Mouse (Mus musculus) forebrain, embryonic 15.5 days (tissue): ENCODE results near the gene Gnai1. TPM values are rescaled to one million over a fixed set of nuclear protein-coding genes. Genes with fewer than 3 reads are reported as not detected.

Experiments
- ATAC-seq: fragments of 200-750 bp; cut with Nextera tagmentation; replicated peaks from 2 replicates; pipeline ENCODE4 v1.8.0; 2017; ENCODE audit warnings: mild to moderate bottlenecking, moderate TSS enrichment, moderate library complexity
- H3K27ac ChIP-seq: fragments of 300-500 bp; sonication (generic); replicated peaks from 2 replicates; pipeline ENCODE4 v1.5.1; 2015; ENCODE audit warnings: mild to moderate bottlenecking, inconsistent platforms
- H3K27me3 ChIP-seq: fragments of 300-500 bp; sonication (generic); 2 replicates; pipeline ENCODE4 v1.6.1; 2015; ENCODE audit warnings: inconsistent platforms
- H3K36me3 ChIP-seq: fragments of 300-500 bp; sonication (generic); 2 replicates; pipeline ENCODE4 v1.6.1; 2015; ENCODE audit warnings: mild to moderate bottlenecking, inconsistent platforms
- H3K4me1 ChIP-seq: fragments of 300-500 bp; sonication (generic); 2 replicates; pipeline ENCODE4 v1.6.1; 2015; ENCODE audit warnings: inconsistent platforms
- H3K4me2 ChIP-seq: fragments of 300-500 bp; sonication (generic); replicated peaks from 2 replicates; pipeline ENCODE4 v1.6.1; 2015; ENCODE audit warnings: mild to moderate bottlenecking, inconsistent platforms
- H3K4me3 ChIP-seq: fragments of 300-500 bp; sonication (generic); 2 replicates; pipeline ENCODE4 v1.5.1; 2015; ENCODE audit warnings: mild to moderate bottlenecking, inconsistent platforms
- H3K9ac ChIP-seq: fragments of 300-500 bp; sonication (generic); replicated peaks from 2 replicates; pipeline ENCODE4 v1.6.1; 2015; ENCODE audit warnings: mild to moderate bottlenecking, inconsistent platforms
- H3K9me3 ChIP-seq: fragments of 300-500 bp; sonication (generic); 2 replicates; pipeline ENCODE4 v1.6.1; 2016; ENCODE audit warnings: inconsistent platforms
- WGBS: fragments of 180-500 bp; shearing (Covaris S2); methylation state at CpG from one replicate; pipeline ENCODE4 v1.1.7; 2015; ENCODE audit warnings: mixed read lengths; 5-methylcytosine and 5-hydroxymethylcytosine counted together
- polyA plus RNA-seq: library from polyadenylated mRNA; unstranded; fragments of >200 nt; fragmentation: Nextera tagmentation; extraction: Ambion mirVana; gene quantifications from 2 replicates; pipeline ENCODE4 v1.2.1, GENCODE M21; 2015

Gnai1 gene
- polyA plus RNA-seq, 1 experiment from 2014 or later, result 64.4 TPM

- Histone ChIP-seq H3K4me3 (no peak overlapping the region), H3K36me3 (no peaks in the 10 kb centered on the region), H3K27ac (no peak overlapping the region), H3K4me1 (no peaks in the 10 kb centered on the region), H3K27me3 (no peaks in the 10 kb centered on the region), H3K9me3 (no peaks in the 10 kb centered on the region), H3K9ac (no peak overlapping the region), H3K4me2 (no peak overlapping the region)
- ATAC-seq, result no peak
- WGBS, result 88% methylated on average over 5 of the region's 5 CpGs
These were observed 27.9 kb downstream of the Gnai1 start for GRCm38 (mm10) chr5:18332256-18332655.

DNA sequence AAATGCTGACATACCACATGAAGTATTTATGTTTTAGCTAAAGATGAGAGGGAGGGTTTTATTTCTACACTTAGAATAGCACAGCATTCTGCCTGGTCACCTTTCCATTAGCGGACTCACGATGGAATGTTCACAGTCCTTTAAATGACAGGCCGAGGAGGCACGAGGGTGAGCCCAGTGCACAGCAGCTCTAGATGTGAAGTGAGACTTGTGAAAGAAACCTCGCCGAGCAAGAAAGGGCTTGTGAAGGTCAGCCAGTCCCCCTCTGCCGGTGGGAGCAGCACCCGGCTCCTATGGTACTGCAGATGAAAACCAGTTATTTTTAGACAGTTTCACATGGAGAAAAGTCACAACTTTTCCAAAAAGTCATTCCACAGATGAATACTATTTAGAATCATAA lies 29.4 kb downstream of the Gnai1 start:
- no peak for ATAC-seq
- Histone ChIP-seq H3K4me2 (no peak overlapping the region), H3K27ac (no peak overlapping the region), H3K9ac (no peak overlapping the region), H3K4me3 (no peak overlapping the region), H3K4me1 (0 out of 2 replicates have a peak, but pooled peaks cover 3% of the 10 kb centered on the region), H3K9me3 (no peaks in the 10 kb centered on the region), H3K27me3 (no peaks in the 10 kb centered on the region), H3K36me3 (no peaks in the 10 kb centered on the region)
- 62% methylated on average over 8 of the region's 8 CpGs for WGBS

DNA sequence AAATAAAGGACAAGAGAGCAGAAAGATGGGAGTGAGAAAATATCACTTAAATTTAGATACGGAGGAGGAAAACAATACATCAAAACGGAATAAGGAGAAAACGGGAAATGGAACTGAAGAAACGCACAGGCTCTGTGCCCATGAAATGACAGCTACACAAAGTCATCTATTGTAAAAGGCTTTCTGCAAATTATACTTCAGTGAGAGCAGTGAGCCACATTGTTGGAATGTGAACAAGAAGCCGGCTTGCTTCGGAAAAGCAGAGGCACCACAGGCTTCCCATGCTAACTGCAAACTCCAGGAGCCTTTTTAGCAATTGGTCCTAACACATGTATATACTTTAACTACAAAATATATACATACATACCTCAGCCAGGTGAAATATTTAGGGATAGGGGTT lies 34.0 kb downstream of the Gnai1 start:
- WGBS, result 52% methylated on average over 6 of the region's 6 CpGs
- H3K27me3 ChIP-seq, result no peaks in the 10 kb centered on the region
- H3K4me3 ChIP-seq, result no peak overlapping the region
- no peak overlapping the region for H3K27ac ChIP-seq
- H3K36me3 ChIP-seq, result no peaks in the 10 kb centered on the region
- ATAC-seq, result no peak
- H3K9ac ChIP-seq, result no peak overlapping the region
- H3K9me3 ChIP-seq, result no peaks in the 10 kb centered on the region
- 0 out of 2 replicates have a peak, but pooled peaks cover 5% of the 10 kb centered on the region for H3K4me1 ChIP-seq
- H3K4me2 ChIP-seq, result no peak overlapping the region

- WGBS, result 74% methylated on average over 9 of the region's 9 CpGs
- no peaks in the 10 kb centered on the region for H3K27me3 ChIP-seq
- ATAC-seq, result no peak
These were observed 36.6 kb downstream of the Gnai1 start for GRCm38 (mm10) chr5:18323534-18323933.

DNA sequence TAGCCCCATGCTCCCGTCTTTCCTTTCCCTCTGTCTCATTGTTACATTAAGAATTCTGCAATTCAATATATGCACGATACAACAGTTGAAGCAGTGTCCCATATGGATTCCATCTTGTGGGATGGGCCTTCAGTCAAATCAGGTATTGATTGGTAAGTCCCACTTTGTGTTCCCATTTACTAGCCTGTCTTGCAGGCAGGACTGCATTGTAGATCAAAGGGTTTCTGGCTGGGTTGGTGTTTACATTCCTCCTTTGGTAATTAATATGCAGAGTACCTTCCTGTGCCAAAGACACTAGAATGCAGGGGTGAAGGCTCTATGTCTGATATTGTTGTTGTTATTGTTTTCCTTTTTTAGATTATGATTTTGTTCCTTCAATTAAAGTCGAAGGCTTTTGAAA lies 38.5 kb downstream of the Gnai1 start:
- WGBS, result 67% methylated on average over 3 of the region's 3 CpGs
- Histone ChIP-seq H3K9me3 (no peaks in the 10 kb centered on the region), H3K27me3 (no peaks in the 10 kb centered on the region), H3K4me1 (0 out of 2 replicates have a peak, but pooled peaks cover 5% of the 10 kb centered on the region), H3K9ac (no peak overlapping the region), H3K27ac (no peak overlapping the region), H3K36me3 (no peaks in the 10 kb centered on the region), H3K4me2 (no peak overlapping the region), H3K4me3 (no peak overlapping the region)
- ATAC-seq, result no peak

More at GRCm38 (mm10) chr5:18323534-18323933, 36.6 kb downstream of the Gnai1 start:
- no peak overlapping the region for H3K4me2 ChIP-seq
- H3K9ac ChIP-seq, result no peak overlapping the region
- H3K27ac ChIP-seq, result no peak overlapping the region
- 0 out of 2 replicates have a peak, but pooled peaks cover 5% of the 10 kb centered on the region for H3K4me1 ChIP-seq
- H3K36me3 ChIP-seq, result no peaks in the 10 kb centered on the region
- no peaks in the 10 kb centered on the region for H3K9me3 ChIP-seq
- no peak overlapping the region for H3K4me3 ChIP-seq

DNA sequence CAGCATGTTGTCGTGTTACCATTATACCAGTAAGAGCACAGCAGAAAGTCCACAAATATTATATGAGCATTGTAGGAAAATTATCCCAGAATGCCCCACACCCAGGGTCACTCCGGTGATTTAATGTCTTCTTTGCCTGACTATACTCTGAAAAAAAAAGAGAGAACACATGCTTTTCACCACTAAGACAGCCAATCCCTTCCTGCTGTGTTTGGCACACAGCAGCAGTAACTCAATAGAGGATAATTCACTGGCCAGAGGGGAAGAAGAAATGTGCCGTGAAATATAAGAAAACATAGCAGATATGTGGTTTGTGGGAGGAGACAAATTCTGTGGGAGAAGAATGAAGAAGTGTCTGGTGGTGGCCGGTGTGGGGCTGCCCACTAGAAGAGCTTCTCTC lies 41.3 kb downstream of the Gnai1 start:
- whole genome bisulfite sequencing, result 78% methylated on average over 4 of the region's 4 CpGs
- 0 out of 2 replicates have a peak, but pooled peaks cover 2% of the 10 kb centered on the region for H3K4me1 ChIP-seq
- no peaks in the 10 kb centered on the region for H3K9me3 ChIP-seq
- H3K36me3 ChIP-seq, result no peaks in the 10 kb centered on the region
- no peak for ATAC-seq
- H3K27me3 ChIP-seq, result no peaks in the 10 kb centered on the region
- H3K4me3 ChIP-seq, result no peak overlapping the region
- H3K9ac ChIP-seq, result no peak overlapping the region
- no peak overlapping the region for H3K4me2 ChIP-seq
- H3K27ac ChIP-seq, result no peak overlapping the region

DNA sequence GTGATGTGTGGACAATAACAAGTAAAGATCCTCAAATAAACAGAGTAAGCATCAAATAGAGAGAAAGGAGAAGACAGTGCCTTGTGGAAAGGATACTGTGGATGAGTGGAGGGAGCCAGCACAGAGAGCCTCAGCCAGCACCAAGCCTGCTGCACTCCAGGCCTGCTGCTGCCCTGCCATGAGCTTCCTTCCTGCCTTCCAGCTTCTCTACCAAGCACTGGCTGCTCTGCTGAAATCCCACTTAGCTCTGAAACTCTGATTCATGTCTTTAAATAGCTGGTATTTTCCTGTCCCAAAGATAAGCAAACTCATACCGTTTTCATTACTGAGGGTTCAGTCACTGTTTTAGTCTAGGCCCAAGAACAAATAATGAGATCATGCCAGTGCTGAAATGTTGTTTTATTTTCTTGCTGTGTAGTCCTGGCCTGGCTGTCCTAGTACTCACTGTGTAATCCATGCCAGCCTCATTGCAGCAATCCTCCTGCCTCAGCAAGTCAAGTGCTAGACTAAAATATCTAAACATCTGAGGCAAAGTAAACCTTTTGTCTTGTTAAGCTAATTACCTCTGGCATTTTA lies 52.8 kb downstream of the Gnai1 start:
- H3K4me1 ChIP-seq, result no peaks in the 10 kb centered on the region

GRCm38 (mm10) chr5:18296584-18296983 lies 63.6 kb downstream of the Gnai1 start:
- 76% methylated on average over 2 of the region's 2 CpGs for WGBS
- no peaks in the 10 kb centered on the region for H3K4me1 ChIP-seq
- no peak for ATAC-seq

More for the DNA sequence above, 52.8 kb downstream of the Gnai1 start:
- no peaks in the 10 kb centered on the region for H3K9me3 ChIP-seq
- H3K36me3 ChIP-seq, result 0 out of 2 replicates have a peak, but pooled peaks cover 2% of the 10 kb centered on the region
- no peak overlapping the region for H3K27ac ChIP-seq
- no peak overlapping the region for H3K4me3 ChIP-seq
- no peak overlapping the region for H3K4me2 ChIP-seq
- H3K27me3 ChIP-seq, result no peaks in the 10 kb centered on the region
- no peak for ATAC-seq
- H3K9ac ChIP-seq, result no peak overlapping the region
- WGBS, result 80% methylated on average over 1 of the region's 1 CpGs

DNA sequence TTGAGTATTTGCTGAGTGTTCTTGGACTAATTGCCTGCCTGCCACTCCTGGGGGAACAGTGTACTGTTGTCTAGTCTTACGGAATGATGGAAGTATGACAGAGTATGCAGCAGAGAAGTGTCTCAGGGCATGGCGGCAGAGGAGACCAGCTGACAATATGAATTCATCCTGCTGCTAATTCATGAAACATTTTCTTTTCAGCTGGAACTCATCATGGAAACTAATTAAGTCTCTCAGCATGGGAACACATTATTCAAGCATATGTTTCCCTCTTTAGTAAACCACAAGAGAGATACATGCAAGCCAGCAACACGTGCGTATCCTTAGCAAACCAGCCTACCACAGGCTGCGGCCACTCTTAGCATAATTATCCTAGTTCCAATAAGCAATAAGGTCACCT lies 67.4 kb downstream of the Gnai1 start:
- Histone ChIP-seq H3K4me1 (peaks cover 23% of the 10 kb centered on the region; the same call in 1 of the 2 replicates), H3K9ac (no peak overlapping the region), H3K36me3 (peaks cover 4% of the 10 kb centered on the region; the same call in 1 of the 2 replicates), H3K4me3 (no peak overlapping the region), H3K27me3 (no peaks in the 10 kb centered on the region), H3K4me2 (no peak overlapping the region), H3K27ac (no peak overlapping the region), H3K9me3 (no peaks in the 10 kb centered on the region)
- 42% methylated on average over 5 of the region's 5 CpGs for WGBS
- peak; percentile 66 for ATAC-seq

More at GRCm38 (mm10) chr5:18296584-18296983, 63.6 kb downstream of the Gnai1 start:
- no peak overlapping the region for H3K4me2 ChIP-seq
- H3K9me3 ChIP-seq, result no peaks in the 10 kb centered on the region
- no peaks in the 10 kb centered on the region for H3K36me3 ChIP-seq
- H3K27ac ChIP-seq, result no peak overlapping the region
- H3K9ac ChIP-seq, result no peak overlapping the region
- H3K27me3 ChIP-seq, result no peaks in the 10 kb centered on the region
- H3K4me3 ChIP-seq, result no peak overlapping the region

DNA sequence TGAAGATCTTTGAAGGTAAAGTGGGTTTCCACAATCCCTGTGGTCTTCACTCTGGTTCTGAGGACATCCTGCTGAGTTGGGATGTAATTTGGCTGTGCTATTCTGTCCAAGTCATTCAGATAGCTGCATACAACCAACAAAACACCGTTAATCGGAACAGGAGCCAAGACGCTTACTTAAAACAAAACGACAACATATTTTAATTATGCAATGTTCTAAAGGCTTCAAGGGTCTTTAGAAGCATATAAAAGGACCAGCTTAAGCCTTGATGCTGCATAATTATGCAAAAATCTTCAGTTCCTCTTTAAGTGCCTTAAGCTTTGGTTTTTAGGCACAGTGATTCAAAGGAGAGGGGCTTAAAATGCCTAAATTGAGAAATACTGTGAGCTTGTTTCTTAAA lies 70.6 kb downstream of the Gnai1 start:
- Histone ChIP-seq H3K9me3 (no peaks in the 10 kb centered on the region), H3K4me1 (peaks cover 26% of the 10 kb centered on the region; the same call in 1 of the 2 replicates), H3K36me3 (peaks cover 12% of the 10 kb centered on the region; the same call in 1 of the 2 replicates), H3K27ac (peak overlapping the region; percentile 56), H3K4me2 (no peak overlapping the region), H3K4me3 (no peak overlapping the region), H3K27me3 (no peaks in the 10 kb centered on the region), H3K9ac (no peak overlapping the region)
- ATAC-seq, result peak; percentile 51
- WGBS, result 13% methylated on average over 4 of the region's 4 CpGs

DNA sequence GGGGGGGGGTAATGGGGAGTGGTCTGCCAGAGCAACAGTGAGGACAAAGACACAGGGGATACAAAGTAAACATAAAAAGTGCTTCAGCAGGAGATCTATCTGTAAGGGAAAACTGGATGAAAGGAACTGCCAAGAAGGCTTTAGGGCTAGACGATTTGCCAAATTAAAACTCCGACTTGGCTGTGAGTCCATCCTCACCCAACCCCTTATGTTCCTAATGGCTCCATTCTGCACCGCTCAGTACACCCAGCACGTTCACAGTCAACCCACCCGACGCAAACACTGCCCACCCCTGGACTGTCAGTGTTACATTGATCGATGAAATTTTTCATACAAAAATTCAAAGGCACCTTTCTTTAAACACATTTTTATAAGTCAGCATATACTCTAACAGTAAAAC lies 71.5 kb downstream of the Gnai1 start:
- peaks cover 26% of the 10 kb centered on the region; the same call in 1 of the 2 replicates for H3K4me1 ChIP-seq
- peaks cover 12% of the 10 kb centered on the region; the same call in 1 of the 2 replicates for H3K36me3 ChIP-seq
- H3K4me2 ChIP-seq, result no peak overlapping the region
- H3K9me3 ChIP-seq, result no peaks in the 10 kb centered on the region
- peak overlapping the region; percentile 55 for H3K27ac ChIP-seq
- WGBS, result 46% methylated on average over 7 of the region's 7 CpGs
- no peaks in the 10 kb centered on the region for H3K27me3 ChIP-seq
- H3K9ac ChIP-seq, result no peak overlapping the region
- ATAC-seq, result peak; percentile 80
- no peak overlapping the region for H3K4me3 ChIP-seq

DNA sequence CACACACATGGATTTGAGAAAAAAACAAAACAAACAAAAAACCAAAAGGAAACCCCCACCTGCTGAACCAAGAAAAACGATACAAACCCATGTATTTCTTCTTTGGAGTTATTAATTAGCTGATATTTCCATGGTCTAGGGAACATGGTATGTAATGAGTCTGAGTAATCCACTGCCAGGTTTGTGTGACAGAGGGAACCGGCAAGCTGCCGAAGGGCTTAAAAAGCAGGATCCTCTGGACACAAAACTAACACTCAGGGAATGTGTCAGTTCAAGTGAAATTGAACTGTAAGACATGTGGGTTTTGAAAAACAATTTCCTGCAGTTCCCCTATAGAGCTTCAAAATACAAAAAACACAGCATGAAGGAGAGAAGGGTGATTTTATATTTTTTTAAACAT lies 72.1 kb downstream of the Gnai1 start:
- ATAC-seq, result no peak
- Histone ChIP-seq H3K36me3 (peaks cover 12% of the 10 kb centered on the region; the same call in 1 of the 2 replicates), H3K27me3 (no peaks in the 10 kb centered on the region), H3K27ac (peak overlapping the region; percentile 55), H3K9me3 (no peaks in the 10 kb centered on the region), H3K4me3 (no peak overlapping the region), H3K4me2 (no peak overlapping the region), H3K4me1 (peaks cover 26% of the 10 kb centered on the region; the same call in 1 of the 2 replicates), H3K9ac (no peak overlapping the region)
- WGBS, result 54% methylated on average over 3 of the region's 3 CpGs

DNA sequence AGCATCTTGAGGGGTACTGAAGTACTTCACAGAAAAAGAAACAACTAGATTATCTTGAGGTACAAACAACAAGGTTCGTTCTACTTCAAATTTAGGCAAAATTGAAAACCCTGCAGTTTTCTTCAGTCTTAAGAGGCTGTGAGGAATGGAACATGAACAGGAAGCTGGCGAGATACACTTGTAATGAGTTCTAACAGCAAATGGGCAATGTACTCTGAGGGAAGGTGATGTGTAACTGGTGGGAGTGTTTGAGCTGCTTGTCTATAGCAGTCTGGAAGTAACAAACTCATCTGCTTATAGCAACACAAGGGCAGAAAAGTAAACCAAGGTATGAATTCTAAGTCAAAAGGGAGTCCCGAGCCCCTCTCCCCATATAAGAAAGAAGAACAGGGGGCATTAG lies 78.1 kb downstream of the Gnai1 start:
- no peak for ATAC-seq
- Histone ChIP-seq H3K27me3 (no peaks in the 10 kb centered on the region), H3K4me1 (no peaks in the 10 kb centered on the region), H3K4me3 (no peak overlapping the region), H3K36me3 (peaks cover 8% of the 10 kb centered on the region; the same call in 1 of the 2 replicates), H3K27ac (no peak overlapping the region), H3K4me2 (no peak overlapping the region), H3K9me3 (no peaks in the 10 kb centered on the region), H3K9ac (no peak overlapping the region)
- 89% methylated on average over 3 of the region's 3 CpGs for WGBS
